Mouse (Mus musculus) lung, embryonic 15.5 days (tissue): ENCODE measurements at regions not wholly inside any gene's neighbourhood (a gene's known extent, or its start where the extent isn't known, plus 50 kb on each side); places are given as distances from the start of the nearest gene placed in this dataset.

ENCODE experiments used
- ATAC-seq: fragments of 200-750 bp; cut with Nextera tagmentation; 2 replicates; pipeline ENCODE4 v1.8.0; 2017; ENCODE audit warnings: moderate number of reproducible peaks, borderline replicate concordance; ENCODE audit not compliant: low FRiP score, low TSS enrichment; ENCODE audit errors: extremely low read depth
- H3K27ac ChIP-seq: fragments of 300-500 bp; sonication (generic); 2 replicates; pipeline ENCODE4 v1.5.1; 2015; ENCODE audit warnings: moderate library complexity, mild to moderate bottlenecking, inconsistent platforms
- H3K27me3 ChIP-seq: fragments of 300-500 bp; sonication (generic); 2 replicates; pipeline ENCODE4 v1.6.1; 2015; ENCODE audit warnings: inconsistent platforms
- H3K36me3 ChIP-seq: fragments of 300-500 bp; sonication (generic); 2 replicates; pipeline ENCODE4 v1.6.1; 2015; ENCODE audit warnings: inconsistent platforms
- H3K4me1 ChIP-seq: fragments of 300-500 bp; sonication (generic); 2 replicates; pipeline ENCODE4 v1.6.1; 2015; ENCODE audit warnings: inconsistent platforms
- H3K4me2 ChIP-seq: fragments of 300-500 bp; sonication (generic); 2 replicates; pipeline ENCODE4 v1.6.1; 2015; ENCODE audit warnings: inconsistent platforms, mild to moderate bottlenecking, moderate library complexity
- H3K4me3 ChIP-seq: fragments of 300-500 bp; sonication (generic); 2 replicates; pipeline ENCODE4 v1.5.1; 2015; ENCODE audit warnings: mild to moderate bottlenecking, inconsistent platforms
- H3K9ac ChIP-seq: fragments of 300-500 bp; sonication (generic); 2 replicates; pipeline ENCODE4 v1.6.1; 2015; ENCODE audit warnings: inconsistent platforms
- H3K9me3 ChIP-seq: fragments of 300-500 bp; sonication (generic); 2 replicates; pipeline ENCODE4 v1.6.1; 2016; ENCODE audit warnings: inconsistent platforms
- WGBS: fragments of 180-500 bp; shearing (Covaris S2); methylation state at CpG from one replicate; pipeline ENCODE4 v1.1.7; 2015; 5-methylcytosine and 5-hydroxymethylcytosine counted together

GRCm38 (mm10) chr4:95383216-95383892, 174.0 kb upstream of the Fggy start:
- H3K36me3 ChIP-seq, result no peaks in the 10 kb centered on the region
- no peaks in the 10 kb centered on the region for H3K9me3 ChIP-seq
- H3K27me3 ChIP-seq, result no peaks in the 10 kb centered on the region
- no peak for ATAC-seq
- no peak overlapping the region for H3K4me3 ChIP-seq
- 70% methylated on average over 8 of the region's 8 CpGs for WGBS
- H3K9ac ChIP-seq, result no peak overlapping the region
- H3K4me2 ChIP-seq, result no peak overlapping the region
- peak overlapping the region; percentile 33; the same call in 1 of the 2 replicates for H3K27ac ChIP-seq
- H3K4me1 ChIP-seq, result peaks cover 27% of the 10 kb centered on the region

GRCm38 (mm10) chr4:95385552-95385951, 171.8 kb upstream of the Fggy start:
- Histone ChIP-seq H3K9ac (no peak overlapping the region), H3K9me3 (no peaks in the 10 kb centered on the region), H3K4me1 (peaks cover 43% of the 10 kb centered on the region), H3K36me3 (no peaks in the 10 kb centered on the region), H3K4me3 (no peak overlapping the region), H3K27ac (peak overlapping the region; percentile 86), H3K4me2 (no peak overlapping the region), H3K27me3 (no peaks in the 10 kb centered on the region)
- peak; percentile 89 for ATAC-seq
- WGBS, result 14% methylated on average over 7 of the region's 7 CpGs

- 11% methylated on average over 2 of the region's 2 CpGs for WGBS
These were observed 171.3 kb upstream of the Fggy start for GRCm38 (mm10) chr4:95386021-95386420.

GRCm38 (mm10) chr4:95388556-95388955, 168.8 kb upstream of the Fggy start:
- no peak for ATAC-seq
- Histone ChIP-seq H3K27ac (peak overlapping the region; percentile 82), H3K27me3 (no peaks in the 10 kb centered on the region), H3K36me3 (no peaks in the 10 kb centered on the region), H3K4me1 (peaks cover 43% of the 10 kb centered on the region), H3K9me3 (no peaks in the 10 kb centered on the region), H3K9ac (no peak overlapping the region), H3K4me2 (no peak overlapping the region; the same call in 1 of the 2 replicates), H3K4me3 (no peak overlapping the region)
- 22% methylated on average over 3 of the region's 3 CpGs for WGBS

More at GRCm38 (mm10) chr4:95386021-95386420, 171.3 kb upstream of the Fggy start:
- Histone ChIP-seq H3K27me3 (no peaks in the 10 kb centered on the region), H3K9me3 (no peaks in the 10 kb centered on the region), H3K4me1 (peaks cover 43% of the 10 kb centered on the region), H3K4me2 (no peak overlapping the region), H3K9ac (no peak overlapping the region), H3K36me3 (no peaks in the 10 kb centered on the region), H3K4me3 (no peak overlapping the region), H3K27ac (peak overlapping the region; percentile 86)
- ATAC-seq, result no peak

GRCm38 (mm10) chr4:95389647-95390046, 167.7 kb upstream of the Fggy start:
- H3K27me3 ChIP-seq, result no peaks in the 10 kb centered on the region
- WGBS, result 28% methylated on average over 2 of the region's 2 CpGs
- H3K4me3 ChIP-seq, result no peak overlapping the region
- no peak overlapping the region for H3K9ac ChIP-seq
- no peak overlapping the region for H3K4me2 ChIP-seq
- ATAC-seq, result peak; percentile 69
- H3K36me3 ChIP-seq, result no peaks in the 10 kb centered on the region
- peaks cover 43% of the 10 kb centered on the region for H3K4me1 ChIP-seq
- H3K27ac ChIP-seq, result peak overlapping the region; percentile 82
- H3K9me3 ChIP-seq, result no peaks in the 10 kb centered on the region

GRCm38 (mm10) chr4:95390549-95390948, 166.8 kb upstream of the Fggy start:
- Histone ChIP-seq H3K27ac (peak overlapping the region; percentile 82; the same call in 1 of the 2 replicates), H3K36me3 (no peaks in the 10 kb centered on the region), H3K9me3 (no peaks in the 10 kb centered on the region), H3K4me3 (no peak overlapping the region), H3K27me3 (no peaks in the 10 kb centered on the region), H3K4me2 (no peak overlapping the region), H3K9ac (no peak overlapping the region), H3K4me1 (peaks cover 36% of the 10 kb centered on the region)
- ATAC-seq, result no peak

- Histone ChIP-seq H3K27me3 (no peaks in the 10 kb centered on the region), H3K27ac (no peak overlapping the region), H3K4me3 (no peak overlapping the region), H3K36me3 (no peaks in the 10 kb centered on the region), H3K9ac (no peak overlapping the region), H3K9me3 (no peaks in the 10 kb centered on the region), H3K4me2 (no peak overlapping the region), H3K4me1 (peaks cover 8% of the 10 kb centered on the region; the same call in 1 of the 2 replicates)
- WGBS, result 67% methylated on average over 3 of the region's 3 CpGs
- no peak for ATAC-seq
These were observed 161.6 kb upstream of the Fggy start for GRCm38 (mm10) chr4:95395746-95396145.

GRCm38 (mm10) chr4:95398301-95398700, 159.0 kb upstream of the Fggy start:
- no peaks in the 10 kb centered on the region for H3K36me3 ChIP-seq
- peaks cover 8% of the 10 kb centered on the region; the same call in 1 of the 2 replicates for H3K4me1 ChIP-seq
- no peak overlapping the region for H3K4me2 ChIP-seq
- H3K9me3 ChIP-seq, result no peaks in the 10 kb centered on the region
- ATAC-seq, result no peak
- no peak overlapping the region for H3K9ac ChIP-seq
- H3K27ac ChIP-seq, result no peak overlapping the region
- no peaks in the 10 kb centered on the region for H3K27me3 ChIP-seq
- H3K4me3 ChIP-seq, result no peak overlapping the region

- Histone ChIP-seq H3K27ac (no peak overlapping the region), H3K4me1 (no peaks in the 10 kb centered on the region), H3K4me3 (no peak overlapping the region), H3K9me3 (no peaks in the 10 kb centered on the region), H3K9ac (no peak overlapping the region), H3K27me3 (no peaks in the 10 kb centered on the region), H3K36me3 (no peaks in the 10 kb centered on the region), H3K4me2 (no peak overlapping the region)
- 55% methylated on average over 6 of the region's 6 CpGs for WGBS
- no peak for ATAC-seq
These were observed 155.0 kb upstream of the Fggy start for GRCm38 (mm10) chr4:95402273-95402672.

- ATAC-seq, result no peak
- no peaks in the 10 kb centered on the region for H3K4me1 ChIP-seq
- WGBS, result 33% methylated on average over 2 of the region's 2 CpGs
These were observed 140.2 kb upstream of the Fggy start for GRCm38 (mm10) chr4:95417075-95417474.

GRCm38 (mm10) chr4:95426563-95426962, 130.7 kb upstream of the Fggy start:
- H3K27me3 ChIP-seq, result no peaks in the 10 kb centered on the region
- 50% methylated on average over 1 of the region's 1 CpGs for WGBS
- no peaks in the 10 kb centered on the region for H3K4me1 ChIP-seq
- no peak for ATAC-seq
- H3K9ac ChIP-seq, result no peak overlapping the region
- H3K4me3 ChIP-seq, result no peak overlapping the region
- no peaks in the 10 kb centered on the region for H3K9me3 ChIP-seq
- H3K4me2 ChIP-seq, result no peak overlapping the region
- H3K36me3 ChIP-seq, result no peaks in the 10 kb centered on the region
- no peak overlapping the region for H3K27ac ChIP-seq

More at GRCm38 (mm10) chr4:95417075-95417474, 140.2 kb upstream of the Fggy start:
- no peaks in the 10 kb centered on the region for H3K9me3 ChIP-seq
- no peak overlapping the region for H3K4me3 ChIP-seq
- H3K9ac ChIP-seq, result no peak overlapping the region
- H3K27me3 ChIP-seq, result no peaks in the 10 kb centered on the region
- H3K4me2 ChIP-seq, result no peak overlapping the region
- H3K27ac ChIP-seq, result no peak overlapping the region
- no peaks in the 10 kb centered on the region for H3K36me3 ChIP-seq

- H3K9me3 ChIP-seq, result no peaks in the 10 kb centered on the region
These were observed 122.8 kb upstream of the Fggy start for GRCm38 (mm10) chr4:95434543-95434942.

More at GRCm38 (mm10) chr4:95434543-95434942, 122.8 kb upstream of the Fggy start:
- no peak overlapping the region for H3K4me3 ChIP-seq
- H3K27ac ChIP-seq, result peak overlapping the region; percentile 62
- H3K36me3 ChIP-seq, result no peaks in the 10 kb centered on the region
- ATAC-seq, result peak; percentile 84
- H3K4me2 ChIP-seq, result no peak overlapping the region
- no peak overlapping the region for H3K9ac ChIP-seq
- H3K27me3 ChIP-seq, result no peaks in the 10 kb centered on the region
- peaks cover 20% of the 10 kb centered on the region for H3K4me1 ChIP-seq
- 9% methylated on average over 4 of the region's 4 CpGs for WGBS
